Mouse (Mus musculus): ENCODE measurements around the gene Kirrel3.

Kirrel3 gene

DNA sequence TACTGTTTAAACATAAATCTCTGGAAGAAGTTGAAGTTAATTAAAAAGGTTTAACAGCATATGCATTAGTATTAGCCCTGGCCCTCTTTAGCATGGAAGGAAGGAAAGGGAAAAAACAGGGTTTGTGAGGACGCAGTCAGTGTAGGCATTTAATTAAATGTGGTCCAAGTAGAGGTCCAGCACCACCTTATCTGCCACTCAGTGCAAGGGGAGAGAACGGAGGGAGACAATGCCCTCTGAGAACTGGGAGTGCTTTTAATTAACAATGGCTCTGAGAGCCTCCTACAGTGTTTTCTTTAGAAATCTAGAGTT is 339.4 kb downstream of the Kirrel3 start:
- no peak for DNase-seq (ENCODE audit: low spot score in 2 of 2)

DNA sequence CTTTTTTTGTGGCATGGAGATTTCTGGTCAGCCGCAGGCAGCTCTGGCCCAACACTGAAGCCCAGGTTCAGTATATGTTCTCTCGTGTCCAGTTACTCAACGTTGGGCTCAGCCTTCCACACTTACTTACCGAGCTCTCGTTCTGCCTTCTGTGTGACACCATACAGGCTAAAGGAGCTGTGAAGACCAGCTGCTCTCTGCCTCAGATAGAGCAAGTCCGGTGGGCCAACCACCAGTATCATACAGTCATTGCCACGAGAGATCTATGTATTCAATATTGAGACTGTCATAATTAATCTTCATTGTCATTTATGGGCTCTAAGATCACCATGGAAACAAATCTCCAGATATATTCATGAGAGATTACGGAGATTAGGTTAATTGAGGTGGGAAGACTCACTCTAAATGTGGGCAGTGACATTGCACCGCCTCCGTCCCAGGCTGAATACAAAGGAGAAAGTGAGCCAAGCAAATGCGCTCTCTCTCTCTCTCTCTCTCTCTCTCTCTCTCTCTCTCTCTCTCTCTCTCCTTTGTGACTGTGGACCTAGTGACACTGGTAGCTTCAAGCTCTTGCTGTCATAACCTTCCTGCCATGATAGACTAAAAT is 339.8 kb downstream of the Kirrel3 start:
- DNase-seq (ENCODE audit: low spot score in 2 of 2): no peak

DNA sequence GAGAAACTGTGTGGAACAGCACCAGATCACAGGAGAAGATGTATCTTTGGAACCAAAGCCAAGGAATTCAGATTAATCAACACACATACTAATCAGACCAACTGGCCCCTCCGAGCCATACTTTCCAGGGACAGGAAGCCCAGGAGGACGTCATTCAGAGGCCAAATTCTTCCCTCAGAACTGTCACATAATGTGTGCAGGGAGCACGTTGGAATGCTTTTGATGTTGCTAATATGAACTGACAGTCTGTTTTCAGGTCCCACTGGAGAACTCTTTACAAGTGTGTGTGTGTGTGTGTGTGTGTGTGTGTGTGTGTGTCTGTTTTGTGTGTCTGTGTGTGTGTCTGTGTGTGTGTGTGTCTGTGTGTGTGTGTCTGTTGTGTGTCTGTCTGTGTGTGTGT is 345.0 kb downstream of the Kirrel3 start:
- DNase-seq (ENCODE audit: low spot score in 2 of 2): no peak

DNA sequence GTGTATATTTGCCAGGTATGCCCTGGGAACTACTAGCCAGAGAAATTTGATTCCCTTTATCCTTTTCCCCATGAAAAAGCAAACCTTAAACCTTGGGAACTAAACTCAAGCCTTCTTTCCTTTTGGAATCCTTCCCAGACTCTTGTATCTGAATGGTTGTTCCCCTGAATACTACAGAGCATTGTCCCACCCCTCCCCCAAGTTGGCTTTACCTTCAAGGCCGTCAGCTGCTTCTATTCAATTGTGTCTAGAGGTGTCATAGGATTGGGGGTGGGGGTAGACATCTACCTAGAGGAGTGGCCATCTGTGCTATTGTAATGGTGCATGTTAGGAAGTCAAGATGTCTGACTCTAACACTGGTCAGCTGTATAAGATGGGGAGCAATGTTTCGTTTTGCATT is 351.1 kb downstream of the Kirrel3 start:
- no peak for DNase-seq (ENCODE audit: low spot score in 2 of 2)

DNA sequence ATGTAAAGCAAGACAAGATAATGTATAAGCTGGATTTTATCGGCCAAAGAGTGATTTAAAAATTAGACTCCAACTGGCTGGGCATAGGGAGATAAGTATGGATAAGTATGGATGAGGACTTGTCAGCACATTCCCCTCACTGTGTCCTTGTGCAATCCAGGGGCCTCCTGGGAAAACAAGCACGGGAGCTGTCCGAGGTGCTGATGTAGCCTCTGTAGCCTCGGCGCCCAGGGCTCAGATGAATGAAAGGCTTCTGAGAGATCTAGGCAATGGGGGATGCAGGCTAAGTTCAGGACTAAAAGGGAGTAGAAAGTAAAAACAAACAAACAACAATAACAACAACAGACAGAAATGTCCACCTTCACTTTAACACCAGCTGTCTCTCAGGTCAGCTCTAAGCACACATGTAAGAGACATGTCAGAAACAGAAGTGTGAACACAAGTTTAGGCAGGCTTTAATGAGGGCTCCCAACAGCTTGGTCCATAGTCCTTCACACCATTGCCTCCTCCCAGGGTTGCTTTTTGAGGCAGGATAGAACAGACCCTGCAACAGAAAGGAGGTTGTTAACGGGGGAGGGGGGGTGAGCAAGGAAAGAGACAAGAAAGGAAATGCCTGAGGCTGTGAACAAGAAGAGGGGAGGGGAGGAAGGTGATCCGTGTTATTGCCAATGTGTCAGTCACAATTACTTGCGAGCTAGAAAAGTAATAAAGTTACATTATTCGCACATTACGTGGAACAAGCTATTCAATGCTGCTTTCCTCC is 352.2 kb downstream of the Kirrel3 start:
- no peak for DNase-seq (ENCODE audit: low spot score in 2 of 2)

DNA sequence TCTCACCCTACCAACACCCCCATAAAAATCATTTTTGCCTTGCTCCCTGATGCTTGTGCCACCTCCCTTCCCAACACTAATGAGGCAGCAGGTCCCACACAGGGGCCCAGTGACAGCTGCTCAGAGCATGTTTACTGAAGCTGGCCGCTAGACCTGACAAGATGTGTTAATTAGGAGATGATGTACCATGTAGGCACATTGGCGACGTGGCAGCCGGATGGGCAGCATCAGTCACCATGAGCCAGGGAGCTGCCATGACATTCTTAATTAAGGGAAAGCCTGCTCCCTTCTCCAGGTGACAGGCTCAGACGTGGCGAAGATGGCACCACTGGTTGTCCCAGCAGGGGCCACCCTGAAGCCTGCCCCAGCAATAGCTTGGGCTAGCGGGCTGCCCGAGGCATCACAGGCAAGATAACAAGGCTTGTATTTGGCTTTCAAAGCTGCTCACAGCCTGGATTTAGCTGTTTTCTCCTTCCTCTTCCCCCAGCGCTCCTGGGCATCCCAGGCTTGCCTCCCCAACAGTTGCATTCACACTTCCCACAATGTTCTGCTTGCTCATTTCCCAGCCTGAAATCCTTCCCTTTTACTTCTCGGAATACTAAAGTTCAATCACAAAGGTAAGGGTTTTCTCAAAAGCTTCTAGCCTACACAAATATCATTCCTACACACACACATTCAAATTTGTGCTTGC is 357.7 kb downstream of the Kirrel3 start:
- DNase-seq (ENCODE audit: low spot score in 2 of 2): no peak

DNA sequence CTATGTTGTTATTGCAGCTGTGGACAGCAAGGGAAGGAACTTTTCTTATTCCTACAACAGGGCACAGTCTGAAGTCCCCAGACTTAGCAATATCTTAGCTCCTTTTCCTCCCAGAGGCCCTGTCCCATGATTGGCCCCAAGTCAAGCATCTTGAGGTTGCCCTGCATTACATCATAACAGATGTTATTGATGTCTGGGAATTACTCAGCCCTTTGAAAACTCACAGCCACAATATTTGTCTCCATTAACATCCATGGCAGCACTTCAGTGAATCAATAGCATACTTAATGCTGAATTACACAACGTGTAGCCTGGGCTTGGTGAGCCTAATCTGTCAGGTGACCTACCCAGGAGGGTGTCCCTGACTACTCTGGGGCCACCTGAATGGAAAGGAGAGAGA is 360.7 kb downstream of the Kirrel3 start:
- DNase-seq (ENCODE audit: low spot score in 2 of 2): no peak

DNA sequence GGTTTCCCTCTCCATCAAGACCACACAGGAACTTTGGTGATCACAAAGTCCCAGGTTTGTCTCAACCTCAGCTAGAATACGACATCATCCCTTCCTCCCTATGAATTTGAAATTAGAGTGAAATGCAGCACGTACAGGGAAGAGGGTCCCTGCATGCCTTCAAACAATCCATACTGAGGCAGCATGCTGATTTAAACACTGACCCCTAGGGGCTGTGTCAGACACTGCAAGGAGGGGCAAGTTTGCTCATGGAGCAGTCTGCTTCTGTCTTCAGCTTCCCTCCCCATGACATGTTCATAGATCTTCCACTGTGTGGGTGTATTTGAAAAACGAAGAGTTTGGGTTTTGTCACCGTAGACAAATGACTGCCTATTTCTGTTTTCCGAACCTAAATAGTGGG is 362.0 kb downstream of the Kirrel3 start:
- no peak for DNase-seq (ENCODE audit: low spot score in 2 of 2)

DNA sequence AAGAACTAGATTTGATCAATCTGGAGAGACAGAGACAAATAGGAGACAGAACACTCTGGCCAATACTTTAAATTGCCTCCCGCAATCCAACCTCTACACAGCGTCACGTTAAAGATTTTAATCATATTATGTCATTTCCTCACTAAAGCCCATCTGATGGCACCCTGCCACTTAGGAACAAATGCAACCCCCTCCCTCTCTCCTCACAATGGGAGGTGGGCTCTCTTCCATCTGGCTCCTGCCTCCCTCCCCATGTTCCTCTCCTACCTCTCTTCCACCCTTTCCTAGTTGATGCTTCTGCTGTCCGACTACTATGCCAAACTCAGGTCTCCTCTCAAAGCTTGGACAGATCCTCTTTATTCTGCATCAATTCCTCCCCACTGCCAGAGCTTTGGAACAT is 365.4 kb downstream of the Kirrel3 start:
- no peak for DNase-seq (ENCODE audit: low spot score in 2 of 2)

DNA sequence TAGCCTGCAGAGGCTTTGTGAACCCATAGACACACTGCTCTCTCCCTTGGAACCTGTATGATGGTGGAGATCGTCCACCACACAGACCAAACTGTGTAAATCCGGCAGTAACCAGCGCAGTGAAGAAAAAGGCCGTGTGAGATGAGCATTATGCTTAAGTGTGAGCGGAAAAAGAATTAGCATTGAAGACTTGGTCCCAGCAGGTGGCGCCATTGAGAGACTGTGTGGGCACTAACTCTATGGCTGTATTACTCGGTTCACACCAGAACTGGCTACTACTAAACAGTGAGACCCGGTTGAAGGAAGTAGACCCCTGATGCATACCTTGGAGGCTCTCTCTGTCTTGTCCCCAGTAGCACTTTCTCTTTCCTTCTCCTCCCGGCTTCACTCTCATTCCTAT is 371.9 kb downstream of the Kirrel3 start:
- no peak for DNase-seq (ENCODE audit: low spot score in 2 of 2)

DNA sequence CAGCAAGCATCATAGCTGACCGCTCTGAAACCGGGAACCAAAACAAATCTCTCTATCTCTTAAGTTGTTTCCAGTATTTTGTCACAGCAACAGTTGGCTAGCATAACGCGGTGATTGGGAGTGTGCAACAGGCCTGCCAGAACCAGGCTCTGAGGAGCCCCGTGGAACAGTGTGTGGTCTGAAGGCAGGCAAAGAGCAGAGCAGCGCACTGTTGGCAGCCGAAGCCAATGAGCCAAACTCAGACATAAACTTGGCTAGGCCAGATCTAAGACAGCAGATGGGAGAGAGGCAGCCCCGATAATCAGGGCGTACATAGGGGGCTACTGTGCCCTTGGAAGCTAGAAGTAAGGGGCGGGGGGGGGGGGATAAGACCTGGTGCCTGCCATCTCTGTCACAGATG is 372.4 kb downstream of the Kirrel3 start:
- DNase-seq (ENCODE audit: low spot score in 2 of 2): no peak

DNA sequence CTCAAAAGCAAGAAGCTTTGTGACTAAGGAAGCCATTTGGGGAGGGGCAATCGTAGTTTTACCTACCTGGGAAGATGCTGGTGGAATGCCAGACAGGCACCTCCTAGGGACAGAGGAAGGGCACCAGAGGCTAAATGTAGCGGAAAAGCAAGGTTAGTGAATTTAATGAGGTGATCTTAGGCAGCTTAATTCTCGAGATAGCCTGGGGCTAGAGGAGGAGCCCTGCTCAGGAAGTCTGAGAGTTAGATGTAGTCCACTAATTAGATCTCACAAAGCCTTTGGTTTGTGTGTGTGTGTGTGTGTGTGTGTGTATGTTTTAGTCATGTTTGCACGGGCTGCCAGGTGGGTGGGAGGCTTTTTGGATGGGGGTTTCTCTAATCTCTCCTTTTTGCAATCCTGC is 375.2 kb downstream of the Kirrel3 start:
- no peak for DNase-seq (ENCODE audit: low spot score in 2 of 2)

DNA sequence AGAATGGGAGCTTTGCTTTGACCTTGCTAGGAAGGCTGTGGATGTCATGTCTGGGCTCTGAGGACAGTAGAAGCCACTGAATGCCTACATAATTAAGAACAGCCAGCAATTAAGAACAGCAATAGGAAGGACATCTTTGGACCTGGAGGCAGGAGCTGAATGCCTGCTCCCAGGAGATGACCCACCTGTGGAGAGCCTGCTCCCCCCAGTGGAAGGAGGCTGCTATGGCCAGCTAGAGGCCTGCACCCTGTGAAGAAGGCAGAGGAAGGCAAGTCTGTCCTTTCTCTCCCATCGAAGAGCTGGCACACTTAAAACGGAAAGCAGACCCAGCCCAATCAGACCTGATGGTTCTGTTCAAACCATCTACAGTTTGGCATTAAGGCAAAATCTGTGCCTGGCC is 376.1 kb downstream of the Kirrel3 start:
- DNase-seq (ENCODE audit: low spot score in 2 of 2): no peak

DNA sequence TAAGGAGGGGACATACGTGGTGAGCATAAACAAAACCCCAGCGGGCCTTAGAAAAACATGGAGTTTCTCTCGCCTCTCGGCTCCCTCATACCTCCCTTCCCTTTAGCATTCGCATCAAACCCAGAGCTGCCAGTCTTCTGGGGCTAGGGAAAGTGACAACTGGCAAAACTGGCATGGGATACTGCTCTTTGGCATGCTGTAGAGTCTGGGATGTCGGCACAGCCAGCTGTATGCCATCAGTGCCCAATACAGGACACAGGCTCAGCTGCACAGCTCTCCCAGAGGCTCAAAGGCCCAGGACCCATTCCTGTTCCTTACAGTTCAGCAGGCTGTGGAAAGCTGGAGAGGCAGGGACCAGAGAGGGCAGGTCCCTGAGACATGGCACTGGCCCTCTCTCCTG is 379.9 kb downstream of the Kirrel3 start:
- DNase-seq (ENCODE audit: low spot score in 2 of 2): no peak

DNA sequence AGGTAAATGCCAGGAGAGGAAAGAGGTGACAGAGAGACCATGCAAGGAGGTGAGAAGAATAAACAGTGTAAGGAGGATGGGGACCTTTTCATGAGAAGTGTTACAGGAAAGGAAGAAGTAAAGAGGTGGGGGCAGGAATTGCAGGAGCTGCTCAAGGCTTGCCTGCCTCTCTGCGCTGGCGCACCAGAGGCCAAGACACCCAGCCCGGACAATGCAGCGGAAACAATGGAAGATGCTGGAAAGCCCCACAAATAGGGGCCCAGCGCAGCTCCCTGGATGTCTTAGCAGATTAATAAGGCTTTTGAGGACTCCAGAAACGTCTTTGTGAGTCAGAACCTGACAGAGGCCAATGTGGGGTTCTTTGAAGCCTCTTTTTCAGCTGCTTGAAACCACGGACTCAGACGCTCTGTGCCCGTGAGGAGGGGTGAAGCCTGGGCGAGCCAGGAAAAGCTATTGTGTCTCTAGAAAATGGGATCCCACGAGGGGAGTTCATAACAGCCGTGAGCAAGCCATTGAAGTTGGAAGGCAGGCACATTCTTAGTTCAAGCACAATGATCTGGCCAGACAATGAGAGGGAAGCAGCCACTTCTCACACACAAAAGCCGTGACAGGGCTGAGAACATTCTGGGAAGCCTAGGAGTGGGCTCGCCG is 385.7 kb downstream of the Kirrel3 start:
- DNase-seq (ENCODE audit: low spot score in 2 of 2): no peak

DNA sequence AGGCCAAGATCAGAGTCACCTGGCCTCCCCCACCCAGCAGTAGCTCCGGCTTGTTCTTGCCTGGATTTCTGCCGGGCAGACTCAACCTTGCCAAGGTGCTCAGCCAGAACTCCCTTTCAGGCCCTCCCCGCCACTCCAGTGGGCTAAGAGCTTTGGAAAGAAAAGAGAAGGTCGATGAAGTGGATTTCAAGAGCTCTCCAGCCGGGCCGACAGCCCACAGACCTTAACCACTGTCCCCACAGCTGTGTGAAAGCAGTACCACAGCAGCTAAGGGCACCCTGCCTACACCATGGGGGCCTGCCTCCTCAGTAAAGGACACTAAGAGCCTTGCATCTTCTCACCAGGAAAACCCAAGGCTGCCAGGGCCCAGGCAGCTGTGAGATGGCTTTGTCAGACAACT is 389.5 kb downstream of the Kirrel3 start:
- no peak for DNase-seq (ENCODE audit: low spot score in 2 of 2)

DNA sequence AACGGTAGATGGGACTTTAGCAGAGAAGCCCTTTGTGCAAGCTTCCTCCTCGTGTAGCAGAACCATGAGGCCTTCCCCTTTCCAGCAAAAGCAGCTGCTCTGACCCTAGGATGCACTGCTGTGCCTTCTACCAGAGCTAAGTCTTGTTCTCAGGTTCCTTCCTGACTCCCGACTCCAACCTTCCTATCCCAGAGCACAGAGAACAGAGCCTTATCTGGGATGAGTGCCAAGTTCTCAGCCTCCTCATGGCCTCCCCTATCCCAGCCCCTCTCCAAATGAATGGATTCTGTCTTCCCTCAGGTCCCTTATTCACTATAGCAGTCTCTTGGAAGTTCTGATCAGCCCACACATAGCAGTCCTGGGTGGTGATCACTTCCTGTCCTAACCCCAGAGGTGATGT is 391.5 kb downstream of the Kirrel3 start:
- no peak for DNase-seq (ENCODE audit: low spot score in 2 of 2)

DNA sequence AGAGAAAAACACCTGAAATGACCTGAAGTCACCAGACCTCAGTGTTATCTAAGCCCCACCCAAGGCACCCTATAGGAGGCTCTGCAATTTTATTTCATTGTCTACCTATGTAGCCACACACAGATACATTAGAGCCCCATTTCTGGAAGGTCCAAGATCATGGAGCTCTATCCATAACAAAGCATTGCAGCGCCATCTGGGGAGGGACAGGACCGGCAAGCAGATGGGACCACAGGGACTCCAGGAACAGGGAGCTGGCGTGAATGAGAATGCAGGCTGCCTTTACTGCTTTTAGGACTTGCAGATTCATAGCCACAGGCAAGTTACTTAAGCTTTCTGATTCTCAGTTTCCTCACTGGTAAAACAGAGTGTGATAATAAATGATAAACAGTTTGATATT is 392.1 kb downstream of the Kirrel3 start:
- DNase-seq (ENCODE audit: low spot score in 2 of 2): no peak

DNA sequence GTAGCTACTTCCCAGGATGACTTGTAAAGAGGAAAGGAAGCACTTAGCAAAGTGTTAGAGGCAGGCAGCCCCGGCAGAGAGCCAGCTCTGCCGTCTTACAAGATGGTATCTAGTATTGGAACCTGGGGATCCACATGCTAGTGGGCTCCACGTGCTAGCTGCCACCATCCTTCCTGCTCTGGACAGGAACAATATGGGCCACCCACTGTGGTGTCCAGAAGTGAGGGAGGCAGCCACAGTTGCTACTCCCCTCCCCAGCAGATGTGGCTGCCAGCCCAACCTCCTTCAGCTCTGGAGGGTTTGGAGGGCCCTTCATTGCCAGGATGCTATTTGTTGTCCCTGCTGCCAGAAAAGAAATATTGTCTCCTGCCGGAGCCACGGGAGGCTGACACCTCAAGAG is 396.1 kb downstream of the Kirrel3 start:
- DNase-seq (ENCODE audit: low spot score in 2 of 2): no peak

DNA sequence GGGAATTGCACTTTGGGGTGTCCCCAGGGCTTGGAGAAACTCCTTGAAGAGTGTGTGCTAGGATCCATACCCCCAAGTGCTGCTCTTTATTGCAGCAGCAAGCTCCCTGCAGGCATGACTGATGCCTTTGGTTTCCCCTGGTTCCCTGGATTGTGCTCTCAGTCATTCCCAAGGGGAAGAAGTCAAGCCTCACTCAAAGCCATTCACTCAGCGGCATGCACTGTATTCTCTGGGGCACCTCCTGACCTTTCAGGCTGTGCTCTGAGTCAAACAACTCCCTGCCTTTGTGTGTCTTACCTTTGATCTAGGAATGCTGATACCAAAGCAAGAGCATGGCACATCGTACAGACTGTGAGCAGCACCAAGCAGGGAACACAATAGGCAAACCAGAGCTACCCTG is 396.5 kb downstream of the Kirrel3 start:
- DNase-seq (ENCODE audit: low spot score in 2 of 2): no peak

DNA sequence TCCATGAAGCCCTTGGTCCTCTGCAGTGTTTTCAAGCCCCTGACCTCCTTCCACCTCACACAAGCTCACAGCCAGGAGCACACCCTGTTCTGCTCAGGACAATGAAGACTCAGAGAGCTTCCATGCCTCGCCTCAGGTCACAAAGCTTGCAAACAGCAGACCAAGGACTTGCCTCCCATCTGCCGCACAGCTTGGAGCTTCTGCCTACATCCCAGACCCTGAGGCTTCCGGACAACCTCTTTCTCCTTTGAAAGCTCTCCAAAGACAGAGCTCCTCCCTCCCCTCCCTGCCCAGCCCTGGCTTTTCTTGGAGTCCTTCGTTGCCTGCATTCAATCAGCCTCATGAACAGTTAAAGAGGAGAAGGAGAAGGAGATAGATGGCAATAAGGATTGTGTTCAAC is 397.4 kb downstream of the Kirrel3 start:
- DNase-seq (ENCODE audit: low spot score in 2 of 2): no peak

DNA sequence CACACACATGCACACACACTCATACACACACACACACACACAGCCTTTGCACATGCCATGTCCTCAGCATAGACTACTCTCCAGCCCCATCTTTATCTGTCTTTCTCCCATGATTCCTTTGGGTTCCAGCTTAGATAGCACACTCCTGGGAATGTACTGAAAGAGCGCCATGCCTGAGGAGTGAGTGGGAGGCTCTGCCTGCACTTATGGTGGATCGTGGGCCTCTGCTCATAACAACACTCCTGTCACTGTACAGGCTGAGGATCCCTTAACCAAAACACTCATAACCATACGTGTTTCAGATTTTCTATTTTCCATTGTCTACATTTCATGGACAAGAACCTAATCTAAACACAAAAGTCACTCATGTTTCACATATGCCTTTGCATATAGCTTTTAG is 398.6 kb downstream of the Kirrel3 start:
- DNase-seq (ENCODE audit: low spot score in 2 of 2): no peak

DNA sequence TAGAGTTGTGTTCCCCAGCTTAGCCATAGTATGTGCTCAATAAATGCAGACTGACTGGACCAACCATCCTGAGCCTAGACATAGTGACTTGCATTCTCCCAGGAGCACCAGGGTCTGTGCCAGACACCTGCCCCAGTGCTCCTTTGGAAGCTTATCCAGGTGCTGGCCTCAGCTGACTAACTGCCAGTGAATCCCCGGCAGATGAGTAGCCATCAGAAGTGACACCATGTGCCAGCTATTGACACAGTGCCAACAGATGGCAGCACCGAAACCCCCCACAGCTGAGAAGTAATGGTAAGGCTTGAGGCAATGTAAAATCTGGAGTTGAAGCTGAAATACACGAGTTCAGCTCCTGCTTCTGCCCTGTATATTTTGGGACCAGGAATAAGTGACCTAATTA is 399.2 kb downstream of the Kirrel3 start:
- no peak for DNase-seq (ENCODE audit: low spot score in 2 of 2)

All from spleen, postnatal 4 days (tissue).